Mouse (Mus musculus): ENCODE data around the gene Gm28036. TPM values are rescaled to one million over a fixed set of nuclear protein-coding genes. Genes with fewer than 3 reads are reported as not detected.
A peak's percentile ranks its signal among the peaks of the same experiment; 100 is the strongest.

Gene Gm28036
- polyA plus RNA-seq, 1 experiment from 2014 or later = 21.4 TPM

GRCm38 (mm10) chr2:156089799-156090198, 37.1 kb downstream of the Gm28036 start:
- WGBS = 95% methylated on average over 1 of the region's 1 CpGs
- no peak overlapping the region for H3K9ac ChIP-seq (ENCODE audit: low read length)

GRCm38 (mm10) chr2:156087391-156088110, 39.3 kb downstream of the Gm28036 start:
- H3K9me3 ChIP-seq (ENCODE audit: control insufficient read depth, low read length) = no peaks in the 10 kb centered on the region
- peaks cover 11% of the 10 kb centered on the region; the same call in 1 of the 2 replicates for H3K4me1 ChIP-seq (replicated peaks; ENCODE audit: control insufficient read depth, insufficient read depth, low read length)
- no peaks in the 10 kb centered on the region for H3K27me3 ChIP-seq (ENCODE audit: control insufficient read depth, insufficient read depth, low read depth, low read length)
- no peak for ATAC-seq (ENCODE audit: low read depth)
- H3K27ac ChIP-seq (ENCODE audit: low read length) = no peak overlapping the region
- WGBS = 81% methylated on average over 7 of the region's 7 CpGs
- no peak overlapping the region for H3K9ac ChIP-seq (ENCODE audit: low read length)
- no peak overlapping the region for H3K4me3 ChIP-seq (ENCODE audit: low read length)
- peaks cover 3% of the 10 kb centered on the region; the same call in 1 of the 2 replicates for H3K36me3 ChIP-seq (ENCODE audit: control insufficient read depth, insufficient read depth, low read length)
- H3K4me2 ChIP-seq (ENCODE audit: low read depth, low read length) = no peak overlapping the region

More at GRCm38 (mm10) chr2:156089799-156090198, 37.1 kb downstream of the Gm28036 start:
- no peak overlapping the region for H3K4me3 ChIP-seq (ENCODE audit: low read length)
- H3K36me3 ChIP-seq (ENCODE audit: control insufficient read depth, insufficient read depth, low read length) = peaks cover 3% of the 10 kb centered on the region; the same call in 1 of the 2 replicates
- no peaks in the 10 kb centered on the region for H3K27me3 ChIP-seq (ENCODE audit: control insufficient read depth, insufficient read depth, low read depth, low read length)
- no peaks in the 10 kb centered on the region for H3K9me3 ChIP-seq (ENCODE audit: control insufficient read depth, low read length)
- H3K4me1 ChIP-seq (replicated peaks; ENCODE audit: control insufficient read depth, insufficient read depth, low read length) = peaks cover 11% of the 10 kb centered on the region; the same call in 1 of the 2 replicates
- no peak overlapping the region for H3K27ac ChIP-seq (ENCODE audit: low read length)
- ATAC-seq (ENCODE audit: low read depth) = no peak
- no peak overlapping the region for H3K4me2 ChIP-seq (ENCODE audit: low read depth, low read length)

- H3K4me1 ChIP-seq (replicated peaks; ENCODE audit: control insufficient read depth, insufficient read depth, low read length) = no peaks in the 10 kb centered on the region
- WGBS = 78% methylated on average over 3 of the region's 3 CpGs
- no peaks in the 10 kb centered on the region for H3K27me3 ChIP-seq (ENCODE audit: control insufficient read depth, insufficient read depth, low read depth, low read length)
- no peak overlapping the region for H3K4me2 ChIP-seq (ENCODE audit: low read depth, low read length)
- H3K9ac ChIP-seq (ENCODE audit: low read length) = no peak overlapping the region
- no peaks in the 10 kb centered on the region; the same call in 1 of the 2 replicates for H3K36me3 ChIP-seq (ENCODE audit: control insufficient read depth, insufficient read depth, low read length)
- H3K4me3 ChIP-seq (ENCODE audit: low read length) = no peak overlapping the region
- H3K9me3 ChIP-seq (ENCODE audit: control insufficient read depth, low read length) = no peaks in the 10 kb centered on the region
- no peak overlapping the region for H3K27ac ChIP-seq (ENCODE audit: low read length)
- ATAC-seq (ENCODE audit: low read depth) = no peak
Measured at GRCm38 (mm10) chr2:156084541-156084940, 42.4 kb downstream of the Gm28036 start.

GRCm38 (mm10) chr2:156080391-156080790, 46.5 kb downstream of the Gm28036 start:
- H3K4me3 ChIP-seq (ENCODE audit: low read length) = no peak overlapping the region
- no peak overlapping the region for H3K27ac ChIP-seq (ENCODE audit: low read length)
- H3K36me3 ChIP-seq (ENCODE audit: control insufficient read depth, insufficient read depth, low read length) = peaks cover 31% of the 10 kb centered on the region
- no peaks in the 10 kb centered on the region for H3K4me1 ChIP-seq (replicated peaks; ENCODE audit: control insufficient read depth, insufficient read depth, low read length)
- H3K4me2 ChIP-seq (ENCODE audit: low read depth, low read length) = no peak overlapping the region
- H3K9ac ChIP-seq (ENCODE audit: low read length) = no peak overlapping the region
- WGBS = 69% methylated on average over 7 of the region's 7 CpGs
- ATAC-seq (ENCODE audit: low read depth) = no peak
- no peaks in the 10 kb centered on the region for H3K9me3 ChIP-seq (ENCODE audit: control insufficient read depth, low read length)
- no peaks in the 10 kb centered on the region for H3K27me3 ChIP-seq (ENCODE audit: control insufficient read depth, insufficient read depth, low read depth, low read length)

- H3K9ac ChIP-seq (ENCODE audit: low read length) = no peak overlapping the region
- ATAC-seq (ENCODE audit: low read depth) = peak; percentile 47; the same call in 1 of the 2 replicates
- no peak overlapping the region for H3K4me3 ChIP-seq (ENCODE audit: low read length)
- no peak overlapping the region for H3K4me2 ChIP-seq (ENCODE audit: low read depth, low read length)
- WGBS = 33% methylated on average over 4 of the region's 4 CpGs
- H3K36me3 ChIP-seq (ENCODE audit: control insufficient read depth, insufficient read depth, low read length) = peaks cover 35% of the 10 kb centered on the region
- no peaks in the 10 kb centered on the region for H3K9me3 ChIP-seq (ENCODE audit: control insufficient read depth, low read length)
- H3K27ac ChIP-seq (ENCODE audit: low read length) = no peak overlapping the region
- H3K4me1 ChIP-seq (replicated peaks; ENCODE audit: control insufficient read depth, insufficient read depth, low read length) = no peaks in the 10 kb centered on the region
- H3K27me3 ChIP-seq (ENCODE audit: control insufficient read depth, insufficient read depth, low read depth, low read length) = no peaks in the 10 kb centered on the region
Measured at GRCm38 (mm10) chr2:156079674-156080073, 47.2 kb downstream of the Gm28036 start.

GRCm38 (mm10) chr2:156079183-156079560, 47.7 kb downstream of the Gm28036 start:
- Histone ChIP-seq H3K27me3 (ENCODE audit: control insufficient read depth, insufficient read depth, low read depth, low read length) (no peaks in the 10 kb centered on the region), H3K9ac (ENCODE audit: low read length) (no peak overlapping the region), H3K4me3 (ENCODE audit: low read length) (no peak overlapping the region), H3K9me3 (ENCODE audit: control insufficient read depth, low read length) (no peaks in the 10 kb centered on the region), H3K4me2 (ENCODE audit: low read depth, low read length) (no peak overlapping the region), H3K4me1 (replicated peaks; ENCODE audit: control insufficient read depth, insufficient read depth, low read length) (no peaks in the 10 kb centered on the region), H3K36me3 (ENCODE audit: control insufficient read depth, insufficient read depth, low read length) (peaks cover 39% of the 10 kb centered on the region), H3K27ac (ENCODE audit: low read length) (no peak overlapping the region)
- ATAC-seq (ENCODE audit: low read depth) = no peak
- WGBS = 79% methylated on average over 8 of the region's 8 CpGs

- Histone ChIP-seq H3K27me3 (ENCODE audit: control insufficient read depth, insufficient read depth, low read depth, low read length) (no peaks in the 10 kb centered on the region), H3K9ac (ENCODE audit: low read length) (no peak overlapping the region), H3K4me1 (replicated peaks; ENCODE audit: control insufficient read depth, insufficient read depth, low read length) (no peaks in the 10 kb centered on the region), H3K27ac (ENCODE audit: low read length) (no peak overlapping the region), H3K9me3 (ENCODE audit: control insufficient read depth, low read length) (no peaks in the 10 kb centered on the region), H3K4me2 (ENCODE audit: low read depth, low read length) (no peak overlapping the region), H3K36me3 (ENCODE audit: control insufficient read depth, insufficient read depth, low read length) (peaks cover 45% of the 10 kb centered on the region), H3K4me3 (ENCODE audit: low read length) (no peak overlapping the region)
- no peak for ATAC-seq (ENCODE audit: low read depth)
- WGBS = 88% methylated on average over 16 of the region's 16 CpGs
Measured at GRCm38 (mm10) chr2:156078421-156079182, 48.3 kb downstream of the Gm28036 start.

- Histone ChIP-seq H3K4me3 (ENCODE audit: low read length) (no peak overlapping the region), H3K27ac (ENCODE audit: low read length) (no peak overlapping the region), H3K9ac (ENCODE audit: low read length) (no peak overlapping the region), H3K4me2 (ENCODE audit: low read depth, low read length) (no peak overlapping the region), H3K4me1 (replicated peaks; ENCODE audit: control insufficient read depth, insufficient read depth, low read length) (no peaks in the 10 kb centered on the region), H3K27me3 (ENCODE audit: control insufficient read depth, insufficient read depth, low read depth, low read length) (no peaks in the 10 kb centered on the region), H3K36me3 (ENCODE audit: control insufficient read depth, insufficient read depth, low read length) (peaks cover 55% of the 10 kb centered on the region), H3K9me3 (ENCODE audit: control insufficient read depth, low read length) (no peaks in the 10 kb centered on the region)
- WGBS = 89% methylated on average over 7 of the region's 7 CpGs
- ATAC-seq (ENCODE audit: low read depth) = no peak
Measured at GRCm38 (mm10) chr2:156077461-156077860, 49.4 kb downstream of the Gm28036 start.

GRCm38 (mm10) chr2:156073725-156074124, 53.2 kb downstream of the Gm28036 start:
- no peaks in the 10 kb centered on the region for H3K4me1 ChIP-seq (replicated peaks; ENCODE audit: control insufficient read depth, insufficient read depth, low read length)
- WGBS = 85% methylated on average over 15 of the region's 15 CpGs
- H3K9ac ChIP-seq (ENCODE audit: low read length) = no peak overlapping the region
- no peaks in the 10 kb centered on the region for H3K9me3 ChIP-seq (ENCODE audit: control insufficient read depth, low read length)
- H3K4me2 ChIP-seq (ENCODE audit: low read depth, low read length) = no peak overlapping the region
- H3K4me3 ChIP-seq (ENCODE audit: low read length) = no peak overlapping the region
- H3K36me3 ChIP-seq (ENCODE audit: control insufficient read depth, insufficient read depth, low read length) = peaks cover 66% of the 10 kb centered on the region
- no peak overlapping the region for H3K27ac ChIP-seq (ENCODE audit: low read length)
- no peaks in the 10 kb centered on the region for H3K27me3 ChIP-seq (ENCODE audit: control insufficient read depth, insufficient read depth, low read depth, low read length)
- peak; percentile 53 for ATAC-seq (ENCODE audit: low read depth)

All from lung, embryonic 16.5 days (tissue).